Mouse (Mus musculus): ENCODE measurements around the gene Mitf.

DNA sequence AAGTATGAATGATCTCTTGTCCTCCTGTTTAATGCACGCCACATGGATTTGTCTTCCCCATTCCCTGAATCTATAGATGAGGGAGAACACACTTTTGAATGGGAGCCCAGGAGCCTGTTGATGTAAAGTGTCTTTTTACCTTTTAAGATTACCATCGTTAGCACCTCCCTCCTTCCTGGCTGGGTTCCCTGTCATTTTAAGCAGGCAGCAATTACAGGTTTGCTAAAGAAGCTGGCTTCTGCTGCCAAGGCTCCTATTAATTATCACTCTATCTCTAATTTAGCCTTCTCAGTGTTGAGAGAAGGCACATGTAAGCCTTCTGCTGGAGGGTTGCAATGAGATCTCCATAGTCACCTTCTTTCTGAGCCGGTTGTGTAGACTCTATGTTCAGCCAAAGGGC lies 21.2 kb downstream of the Mitf start:
- no peak for TF ChIP-seq CTCF (IDR thresholded peaks at IDR 0.05; ENCODE audit: low read depth)
- TF ChIP-seq EP300 (optimal IDR thresholded peaks at IDR 0.05): no peak
